Mouse (Mus musculus) left cerebral cortex, adult 9 months (tissue): Measurements from ENCODE around the gene Esrrg.

ENCODE experiments used
- DNase-seq, 2 experiments: peaks; one replicate each; pipeline ENCODE4 v3.0.0; 2022; ENCODE audit warnings: low spot score in 2 of 2

Gene Esrrg

DNA sequence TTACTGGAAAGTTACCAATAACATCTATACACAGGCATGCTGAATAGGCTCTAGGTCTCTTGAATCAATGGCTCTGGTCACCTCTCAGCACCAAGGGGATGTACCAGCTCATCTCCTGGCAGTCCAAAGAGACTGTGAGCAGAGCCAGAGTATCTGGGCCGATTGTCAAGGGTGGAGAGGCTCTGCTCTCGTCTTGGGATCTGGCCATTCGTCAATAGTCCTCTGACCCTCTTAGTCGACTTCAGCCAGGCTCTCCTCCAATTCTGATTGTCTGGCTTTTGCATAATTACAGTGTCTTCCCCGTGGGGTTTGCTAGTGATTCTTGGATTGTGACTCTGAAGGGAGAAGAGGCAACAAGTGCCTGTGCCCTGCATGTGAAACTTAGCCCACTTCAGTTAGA, 41.3 kb downstream of the Esrrg start:
- no peak for DNase-seq

DNA sequence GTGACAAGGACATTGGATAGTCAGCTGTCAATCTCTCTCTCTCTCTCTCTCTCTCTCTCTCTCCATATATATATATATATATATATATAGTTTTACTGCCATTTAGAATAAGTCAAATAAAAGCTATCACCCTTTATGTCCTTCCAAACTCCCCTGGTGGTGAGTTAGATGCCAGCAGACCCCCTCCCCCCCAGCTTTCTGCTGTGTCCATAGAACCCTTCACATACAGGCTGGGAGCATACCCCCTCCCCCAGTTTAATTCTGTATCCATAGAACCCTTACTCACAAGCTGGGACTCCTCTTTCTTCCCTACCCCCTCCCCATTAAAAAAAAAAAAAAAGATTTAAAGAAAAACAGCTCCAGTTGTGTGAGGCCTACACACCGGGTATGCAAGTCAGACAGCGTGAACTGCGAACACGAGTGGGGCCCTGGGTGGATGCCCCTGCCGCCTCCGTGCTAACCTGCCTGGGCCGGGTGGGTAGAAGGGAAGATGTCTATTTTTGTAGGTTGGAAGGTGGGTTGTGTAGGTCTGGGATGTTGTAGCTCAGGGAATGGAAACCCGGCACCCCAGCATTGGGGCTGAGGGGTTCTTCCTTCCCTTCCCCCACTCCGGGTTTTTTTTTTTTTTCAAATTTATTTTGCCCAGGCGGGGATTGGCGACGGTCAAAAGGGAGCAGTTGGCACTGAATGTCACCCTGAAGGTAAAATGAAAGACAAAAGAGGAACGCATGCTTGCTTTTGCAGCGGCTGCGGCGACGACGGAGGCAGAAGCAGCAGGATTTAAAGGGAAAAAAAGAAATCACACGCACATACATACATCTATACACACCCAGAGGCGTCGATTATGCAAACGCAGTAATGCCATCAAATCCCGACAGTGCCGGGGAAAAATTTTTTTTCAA, 42.4 kb downstream of the Esrrg start:
- DNase-seq: peak in 1 of 2 experiments; percentile 29

DNA sequence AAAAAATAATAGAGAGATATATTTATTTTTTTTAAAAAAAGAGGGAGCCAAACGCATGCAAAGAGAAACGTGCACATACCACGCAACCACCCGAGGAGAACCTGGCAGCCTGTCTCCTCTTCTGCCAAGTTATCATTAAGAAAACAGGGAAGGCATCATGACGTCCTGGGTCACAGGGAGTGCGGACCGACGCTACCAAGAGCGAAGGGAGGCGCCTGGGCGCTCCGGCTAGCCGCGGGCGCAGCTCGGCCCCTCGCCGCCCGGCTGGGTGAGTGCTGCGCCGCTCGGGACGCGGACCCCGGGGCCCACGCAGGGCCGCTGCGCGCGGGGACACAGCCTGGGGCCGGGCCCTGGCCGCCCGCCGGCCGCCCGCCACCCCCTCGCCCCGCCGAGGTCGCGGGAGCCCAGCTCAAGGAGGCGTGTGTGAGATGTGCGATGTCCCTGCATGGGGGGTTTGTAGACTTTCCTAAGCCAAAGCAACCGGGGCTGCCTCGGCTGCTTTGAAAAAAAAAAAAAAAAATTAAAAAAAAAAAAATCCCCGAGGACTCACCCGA, 43.2 kb downstream of the Esrrg start:
- DNase-seq: peak; percentile 40 to 42

DNA sequence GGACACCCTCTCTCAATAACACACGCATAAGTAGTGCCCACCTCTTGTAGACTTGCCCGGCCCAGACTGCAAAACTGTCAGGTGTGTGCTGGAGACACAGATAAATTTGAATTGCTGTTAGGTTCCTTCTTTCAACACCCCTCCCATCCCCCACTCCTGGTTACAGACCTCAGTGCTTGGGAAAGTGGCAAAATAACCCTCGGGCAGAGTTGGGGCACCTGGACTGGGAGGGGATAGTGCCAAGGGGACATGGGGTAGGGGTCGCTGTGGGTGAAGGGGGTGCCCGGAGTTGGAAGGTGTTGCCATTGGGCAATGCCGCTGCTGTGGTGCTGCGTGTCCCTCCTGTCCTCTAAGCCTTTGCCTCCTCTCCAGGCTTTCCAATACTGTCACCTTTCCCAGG, 43.9 kb downstream of the Esrrg start:
- no peak for DNase-seq

DNA sequence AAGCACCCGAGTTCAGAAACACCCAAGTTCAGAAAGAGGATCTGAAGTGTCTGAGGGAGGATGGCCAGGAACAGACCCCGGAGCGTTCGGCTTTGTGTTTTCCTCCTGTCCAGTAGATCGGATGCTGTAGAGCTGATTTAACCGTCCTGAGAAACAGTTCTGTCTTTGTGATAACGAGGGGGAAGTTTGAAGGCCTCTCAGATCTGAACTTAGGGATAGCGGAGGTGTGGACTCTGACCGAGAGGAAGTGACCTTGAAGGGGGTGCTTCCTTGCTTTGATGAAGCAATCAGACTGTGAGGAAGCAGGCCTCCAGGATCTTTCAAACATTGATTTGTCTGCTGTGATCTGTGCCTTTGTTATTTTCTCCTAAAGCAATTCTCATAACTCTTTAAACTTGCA, 44.8 kb downstream of the Esrrg start:
- no peak for DNase-seq

DNA sequence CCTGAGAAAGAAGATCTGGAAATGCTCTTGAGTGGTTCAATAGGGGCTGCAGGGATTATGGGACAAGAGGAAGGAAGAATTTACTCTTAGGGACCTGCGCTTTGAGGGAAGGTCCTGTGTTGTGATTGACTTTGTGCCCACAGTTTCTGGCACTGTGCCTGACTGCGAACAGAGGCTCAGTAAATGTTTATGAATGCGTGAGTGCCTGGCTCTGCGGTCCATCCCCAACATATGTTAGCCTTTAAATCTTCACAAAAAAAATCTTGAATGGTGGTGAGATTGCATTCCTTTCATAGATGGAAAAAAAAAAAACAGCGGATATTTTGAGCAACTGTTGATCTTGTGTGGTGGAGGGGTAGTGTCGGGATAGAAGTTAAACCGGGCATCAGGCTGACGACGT, 52.4 kb downstream of the Esrrg start:
- no peak for DNase-seq

DNA sequence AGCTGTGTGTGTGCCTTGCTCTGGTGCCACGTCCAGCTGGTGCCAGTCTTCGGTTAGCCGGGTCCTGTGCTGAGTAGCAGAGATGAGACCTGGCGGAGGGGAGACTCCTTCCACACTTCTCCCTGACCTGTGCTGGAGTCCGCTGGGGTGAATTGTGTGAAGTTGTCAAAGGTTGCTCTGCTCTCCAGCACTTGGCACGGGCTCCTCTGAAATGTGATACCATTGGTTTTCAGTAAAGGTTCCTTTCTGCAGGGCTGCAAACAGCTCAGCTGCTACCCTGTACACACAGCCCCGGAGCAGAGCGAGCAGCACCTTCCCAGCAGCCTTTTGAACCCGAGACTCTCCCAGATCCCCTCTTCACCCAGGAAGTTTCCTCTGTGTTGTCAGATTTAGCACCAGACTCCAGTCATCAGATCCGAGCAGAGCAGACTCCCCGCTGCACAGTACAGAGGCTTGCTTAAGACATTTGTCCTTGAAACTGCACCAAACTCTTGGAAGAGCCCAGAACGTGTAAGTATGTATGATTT, 53.6 kb downstream of the Esrrg start:
- no peak for DNase-seq

DNA sequence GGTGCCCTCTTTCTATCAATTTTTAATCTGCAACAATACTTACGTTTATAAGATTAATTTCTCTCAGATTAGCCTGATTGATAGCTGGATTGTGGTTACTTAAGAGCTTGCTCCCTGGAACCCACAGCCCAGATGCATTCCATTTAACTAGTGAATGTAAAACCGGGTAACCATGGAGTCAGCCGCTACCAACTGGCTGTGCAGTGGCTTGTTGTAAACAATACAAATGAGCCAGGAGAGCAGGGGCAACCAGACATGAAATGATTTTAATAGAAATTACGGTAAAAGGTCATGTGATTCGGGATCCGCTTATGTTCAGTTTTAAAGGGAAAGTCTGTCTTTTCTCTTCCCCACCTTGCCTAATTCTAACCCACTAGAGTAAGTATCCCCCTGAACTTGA, 54.8 kb downstream of the Esrrg start:
- DNase-seq: no peak

DNA sequence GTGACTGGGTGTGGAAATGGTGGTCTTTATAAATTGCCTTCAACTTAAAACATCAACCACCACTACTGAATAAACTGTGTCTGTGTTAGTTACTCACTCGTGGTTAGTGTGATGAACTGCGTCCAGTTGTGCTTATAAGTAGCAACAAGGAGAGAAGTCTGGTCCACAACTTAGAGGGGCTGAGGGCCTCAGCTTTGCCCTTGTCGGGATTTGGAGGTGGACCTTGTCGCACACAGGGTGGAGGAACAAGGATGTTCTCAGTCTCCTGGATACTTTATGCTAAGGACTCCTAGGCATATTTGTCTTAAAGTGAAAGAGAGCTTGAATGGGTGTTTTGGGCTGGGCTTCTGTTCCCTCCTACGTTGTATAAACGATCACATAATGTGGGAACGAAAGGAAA, 55.7 kb downstream of the Esrrg start:
- no peak for DNase-seq

DNA sequence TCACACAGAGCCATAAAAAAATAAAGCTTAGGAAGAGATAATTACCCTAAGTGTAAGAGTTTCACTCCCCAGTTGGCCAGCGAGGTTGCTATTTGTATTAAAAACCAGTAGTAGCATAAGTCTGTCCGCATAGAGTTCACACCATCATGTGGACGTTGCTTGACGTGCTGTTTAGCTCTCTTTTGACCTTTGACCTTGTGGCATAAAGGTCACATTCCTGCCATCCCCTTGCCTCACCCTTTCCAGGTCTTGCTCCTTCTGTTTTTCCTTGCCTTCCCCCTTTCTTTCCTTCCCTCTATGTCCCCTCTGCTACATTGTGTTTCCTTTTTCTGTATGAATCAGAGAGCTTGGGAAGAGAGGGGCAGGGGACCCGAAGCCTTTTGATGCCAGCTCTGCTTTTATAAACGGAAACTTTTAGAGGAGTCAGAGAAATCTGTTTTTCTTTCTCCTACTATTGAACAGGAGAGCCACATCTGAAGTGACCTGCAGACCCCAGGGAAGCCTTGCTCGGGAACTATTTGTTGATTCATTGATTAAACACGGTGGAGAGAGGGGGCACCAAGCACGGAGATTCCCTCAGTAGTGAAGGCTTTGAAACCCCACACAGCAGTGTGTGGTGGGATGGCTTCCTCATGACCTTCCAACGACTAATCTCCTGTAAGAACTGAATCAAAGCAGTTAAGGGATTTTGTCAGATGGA, 57.5 kb downstream of the Esrrg start:
- no peak for DNase-seq

DNA sequence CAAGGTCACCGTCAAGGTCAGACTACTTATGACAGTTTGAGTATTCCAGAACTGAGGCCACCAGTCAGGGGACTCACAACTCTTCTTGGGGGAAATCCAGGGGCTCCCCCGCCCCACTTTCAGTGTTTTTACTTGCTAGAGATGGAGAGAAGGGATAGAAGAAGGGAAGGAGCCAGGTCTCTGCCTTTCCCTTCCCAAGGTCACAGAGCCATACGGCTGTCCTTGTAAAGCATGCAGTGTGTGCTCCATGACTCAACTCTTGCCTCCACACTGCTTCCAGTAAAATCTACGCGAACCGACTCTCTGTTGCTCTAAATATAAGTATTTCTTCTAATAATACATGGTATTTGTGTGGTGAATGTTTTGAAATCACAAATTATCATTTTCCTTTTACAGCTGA, 61.2 kb downstream of the Esrrg start:
- DNase-seq: no peak

DNA sequence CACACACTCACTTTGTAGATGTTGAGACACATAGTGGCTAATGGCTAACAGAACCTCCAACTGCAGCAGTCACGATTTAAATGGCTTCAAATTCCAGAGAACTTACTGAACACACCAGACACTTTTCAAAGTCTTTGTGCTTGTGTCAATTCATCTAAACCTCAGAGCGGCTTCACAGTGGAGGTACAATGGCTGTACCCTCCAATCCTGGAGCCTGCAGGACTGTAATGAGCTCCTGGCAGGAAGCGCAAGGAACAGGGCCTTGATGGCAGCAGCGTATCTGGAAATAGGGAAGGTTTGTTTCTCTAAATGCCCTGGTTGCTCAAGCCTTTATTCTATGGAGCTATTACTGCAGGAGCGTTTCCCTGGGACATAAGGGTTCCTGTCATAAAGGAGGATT, 63.9 kb downstream of the Esrrg start:
- no peak for DNase-seq

DNA sequence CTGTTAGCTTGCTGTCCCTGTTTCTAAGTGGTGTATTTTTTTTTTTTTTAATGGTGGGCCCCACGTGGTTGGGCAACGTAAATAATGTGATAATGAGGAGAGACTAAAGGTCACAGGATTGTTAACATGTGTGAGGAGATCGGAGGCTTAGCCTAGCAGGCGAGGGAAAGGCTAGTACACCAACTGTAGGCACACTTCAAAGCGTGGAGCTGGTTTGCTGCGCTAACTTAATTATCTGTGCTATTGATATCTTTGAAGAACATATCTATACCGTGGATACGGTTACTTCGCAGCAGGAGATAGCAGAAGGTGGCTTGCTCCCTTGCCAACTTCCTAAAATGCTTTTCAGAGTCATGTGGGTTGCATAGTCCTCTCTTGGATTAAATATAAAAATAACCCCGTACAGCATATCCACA, 66.2 kb downstream of the Esrrg start:
- DNase-seq: no peak

DNA sequence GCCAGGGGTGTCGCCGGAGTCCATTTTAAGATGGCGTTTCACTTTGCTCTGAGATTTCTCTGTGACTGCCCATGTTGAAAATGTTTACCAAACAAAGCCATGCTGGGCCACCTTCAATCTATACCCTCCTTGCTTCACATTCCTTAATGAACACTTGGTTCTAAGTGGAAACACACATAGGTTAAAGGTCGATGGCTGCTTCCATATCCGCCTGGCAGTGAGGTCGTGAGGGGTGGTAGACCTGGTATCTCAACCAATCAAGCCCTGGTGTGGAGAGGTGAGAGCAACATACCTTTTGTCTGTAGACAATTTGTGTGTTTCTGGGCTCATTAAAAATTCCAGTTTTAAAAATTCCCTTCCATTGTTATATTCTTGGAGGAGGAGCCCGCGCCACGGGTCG, 68.0 kb downstream of the Esrrg start:
- DNase-seq: no peak

DNA sequence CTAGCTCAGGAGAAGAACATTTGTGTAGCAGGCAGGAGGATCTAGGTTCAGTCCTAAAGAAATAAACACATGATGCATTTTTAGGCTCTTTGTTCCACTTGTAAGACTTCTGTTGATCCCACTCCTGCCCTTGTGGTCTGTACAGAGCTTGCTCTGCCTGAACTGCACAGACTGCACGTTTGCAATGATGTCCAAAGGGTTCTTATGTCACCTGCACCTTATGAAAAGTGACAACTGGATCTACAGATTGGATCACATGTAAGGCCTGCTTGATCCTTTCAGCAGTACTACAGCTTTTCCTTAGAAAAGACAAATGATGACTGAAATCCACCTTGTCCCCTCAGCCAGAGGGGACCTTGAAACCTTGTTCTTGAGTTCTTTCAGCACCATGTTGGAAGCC, 70.7 kb downstream of the Esrrg start:
- no peak for DNase-seq

DNA sequence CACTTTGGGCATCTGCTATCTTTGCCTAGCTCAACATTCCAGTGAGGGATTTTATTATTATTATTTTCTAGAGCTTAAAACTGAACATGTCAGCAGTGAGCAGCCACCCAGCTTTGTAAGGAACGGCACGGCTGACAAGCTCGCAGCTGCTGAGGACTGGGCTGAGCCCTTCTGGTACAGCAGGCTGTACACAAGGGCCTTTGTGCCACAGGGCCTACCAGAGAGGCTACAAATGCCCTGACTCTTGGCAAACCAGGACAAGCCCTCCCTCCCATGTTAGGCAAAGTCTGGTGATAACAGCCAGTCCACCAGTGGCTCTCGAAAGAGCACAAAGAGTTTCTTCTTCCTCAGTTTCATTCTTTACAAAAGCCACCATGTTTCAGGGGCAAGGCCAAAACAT, 75.9 kb downstream of the Esrrg start:
- DNase-seq: peak in 1 of 2 experiments; percentile 7

DNA sequence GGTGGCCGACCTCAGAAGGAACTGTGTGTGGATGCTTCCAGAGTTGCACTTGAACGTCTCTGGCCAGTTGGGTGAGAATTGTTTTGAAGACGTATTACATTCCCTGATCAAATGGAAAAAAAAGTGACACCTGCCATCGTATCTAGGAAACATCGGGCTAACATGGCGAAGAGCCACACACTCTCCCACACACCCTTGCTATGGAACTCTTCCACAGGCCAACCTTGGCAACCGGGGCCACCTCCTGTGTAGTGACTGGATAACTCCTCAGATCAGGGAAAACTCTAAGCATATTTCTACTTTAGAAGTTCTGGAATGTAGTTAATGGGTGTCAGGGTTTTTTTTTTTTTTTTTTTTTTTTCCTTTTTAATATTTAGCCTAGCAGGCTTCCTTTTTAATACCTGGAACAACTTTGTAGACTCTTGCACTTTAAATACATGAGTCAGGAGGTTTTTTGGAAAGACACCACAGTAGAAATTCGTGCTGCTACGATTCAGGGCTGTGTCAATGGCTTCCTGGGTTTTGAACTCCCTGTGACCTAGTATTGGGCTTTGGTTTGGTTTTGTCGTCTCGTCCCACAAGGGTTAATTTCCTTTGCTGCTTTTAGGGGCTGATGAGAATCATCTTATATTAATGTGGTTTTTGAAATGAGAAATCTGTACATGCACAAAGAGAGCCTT, 83.4 kb downstream of the Esrrg start:
- no peak for DNase-seq

DNA sequence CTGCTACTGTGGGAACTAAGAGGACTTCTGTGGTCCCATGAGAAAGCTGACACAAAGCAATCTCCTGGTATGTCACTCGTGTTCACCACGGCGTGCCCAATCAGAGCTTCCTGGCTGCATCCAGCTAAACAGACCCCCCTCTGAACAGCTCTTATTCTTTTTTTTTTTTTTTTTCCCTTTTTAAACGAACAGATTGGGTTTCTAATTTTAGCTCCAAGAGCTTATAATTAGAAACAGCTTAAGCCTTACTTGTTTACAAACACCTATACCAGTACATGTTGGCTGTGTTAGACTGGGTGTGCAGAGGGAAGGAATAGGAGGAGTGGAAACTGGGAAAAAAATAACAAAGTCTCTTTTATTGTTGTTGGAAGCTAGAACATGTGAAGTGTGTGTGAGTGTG, 86.3 kb downstream of the Esrrg start:
- no peak for DNase-seq

DNA sequence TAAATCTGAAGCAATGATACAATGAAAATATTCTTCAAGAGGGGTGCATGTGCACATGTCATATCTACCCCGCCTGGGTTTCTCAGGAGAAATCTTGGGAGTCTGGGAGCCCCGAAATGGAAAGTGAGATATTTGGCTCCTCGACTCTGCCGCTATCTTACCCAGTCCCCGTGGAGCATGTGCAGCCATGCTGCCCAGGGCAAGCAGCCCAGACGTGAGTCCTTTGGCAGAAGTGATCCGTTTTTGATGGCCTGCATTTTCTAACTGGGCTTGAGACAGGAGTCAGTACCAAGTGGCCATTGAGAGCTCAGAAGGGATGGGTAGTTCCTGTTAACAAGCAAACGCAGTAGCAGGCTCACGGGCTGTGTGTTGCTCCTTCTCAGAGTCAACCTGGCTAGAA, 89.6 kb downstream of the Esrrg start:
- no peak for DNase-seq

DNA sequence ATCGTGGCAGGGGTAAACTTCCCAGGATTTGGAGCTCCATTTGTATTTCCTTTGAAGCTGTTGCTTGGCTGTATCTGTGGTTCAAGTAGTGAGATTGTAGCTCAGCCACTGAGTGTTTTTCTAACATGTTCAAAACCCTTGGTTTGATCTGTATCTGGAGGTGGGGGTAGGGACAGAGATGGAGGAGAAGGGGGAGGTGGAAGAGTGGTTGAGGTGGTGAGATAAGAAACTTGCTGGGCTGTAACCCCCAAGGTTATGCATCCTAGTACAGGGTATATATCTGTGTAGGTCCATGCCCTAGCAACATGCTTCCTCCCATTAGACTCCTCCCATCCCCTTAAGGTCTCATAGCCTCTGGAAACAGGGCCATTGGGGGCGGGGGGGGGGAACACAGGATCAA, 92.4 kb downstream of the Esrrg start:
- DNase-seq: no peak

DNA sequence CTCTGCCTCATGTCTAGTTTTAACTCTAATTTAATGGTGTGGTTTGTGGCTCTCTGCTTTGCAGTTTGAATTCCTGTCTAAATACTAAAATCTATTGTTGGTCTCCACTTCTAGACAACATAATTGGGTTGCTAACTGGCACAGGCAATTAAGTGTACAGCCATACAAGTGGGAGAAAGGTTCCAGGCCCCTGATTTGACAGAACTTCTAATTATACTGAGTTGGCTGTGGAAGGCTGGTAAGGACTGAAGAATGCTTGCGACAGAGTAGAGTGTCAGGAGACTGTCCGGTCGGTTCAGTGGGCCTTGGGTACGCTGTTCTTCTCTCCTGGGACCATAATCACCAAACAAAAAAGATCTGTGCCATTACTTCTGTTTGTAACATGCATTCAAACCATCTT, 96.3 kb downstream of the Esrrg start:
- DNase-seq: no peak

DNA sequence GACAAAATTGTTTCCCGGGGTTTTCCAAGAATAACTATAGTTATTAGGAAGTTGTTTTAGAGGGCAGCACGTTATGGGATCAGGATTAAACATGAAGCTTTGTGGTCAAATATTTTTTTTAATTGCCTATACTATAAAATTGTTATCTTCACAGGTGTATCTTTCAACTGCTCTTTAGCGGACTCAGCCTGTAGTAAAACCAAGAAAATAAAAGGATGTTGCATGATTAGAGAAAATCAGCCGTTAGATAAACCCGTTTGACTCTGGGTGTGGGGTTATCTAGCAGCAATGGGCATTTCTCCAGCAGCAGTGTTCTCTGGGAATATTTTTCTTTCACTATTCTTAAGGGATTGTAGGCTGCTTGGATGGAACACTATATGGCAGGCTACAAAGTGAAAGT, 96.8 kb downstream of the Esrrg start:
- DNase-seq: no peak
